Mouse (Mus musculus): ENCODE measurements around the gene Npm3. TPM values are rescaled to one million over a fixed set of nuclear protein-coding genes. Genes with fewer than 3 reads are reported as not detected.

Gene Npm3
- 105 and 126 TPM in 2 replicates for total RNA-seq (2015)
- total RNA-seq (2017): 115 and 121 TPM in 2 replicates

DNA sequence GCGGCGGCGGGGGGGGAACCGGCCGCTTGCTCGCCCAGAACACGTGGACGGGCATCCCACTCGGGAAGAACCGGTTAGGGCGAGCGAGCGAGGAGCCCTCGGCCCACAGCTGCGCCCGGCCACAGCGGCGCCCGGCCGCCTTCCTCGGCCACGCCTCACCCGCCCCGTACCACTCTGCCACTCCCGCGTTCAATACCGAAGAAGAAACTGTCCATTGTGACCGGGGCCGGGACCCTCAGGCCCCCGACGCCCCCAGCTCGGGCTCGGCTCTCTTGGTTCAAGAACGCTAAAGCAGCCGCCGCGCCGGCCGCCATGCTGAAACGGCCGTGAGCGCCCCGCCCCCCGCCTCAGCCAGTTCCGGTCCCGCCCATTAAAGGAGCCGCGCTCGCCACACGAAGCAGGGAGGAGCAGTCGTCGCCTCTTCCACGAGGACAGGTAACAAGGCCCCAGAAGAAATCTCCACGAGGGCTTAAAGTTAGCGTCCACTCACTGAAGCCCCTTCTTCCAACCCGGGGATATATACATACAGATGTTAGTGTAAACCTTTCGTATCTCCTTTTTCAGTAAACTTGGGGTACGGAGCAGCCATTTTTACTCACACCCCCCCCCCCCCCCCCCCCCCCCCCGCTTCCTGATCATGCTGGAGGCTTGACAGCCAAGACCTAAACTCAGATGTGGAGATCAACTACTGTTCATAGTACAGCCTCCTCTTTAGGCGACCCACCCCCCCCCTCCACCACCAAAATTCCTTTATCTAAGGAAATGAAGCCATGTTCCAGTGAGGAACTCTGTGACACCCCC, at the start of gene Npm3:
TSS of gene Npm3 (minus strand) at position 349 of the 801 bp plus-strand sequence.
- peak; percentile 74 for ATAC-seq (replicated peaks; ENCODE audit: poor library complexity)

- no peak for ATAC-seq (replicated peaks; ENCODE audit: poor library complexity)
Observed at GRCm38 (mm10) chr19:45796879-45797278, 47.5 kb upstream of the Npm3 start.

DNA sequence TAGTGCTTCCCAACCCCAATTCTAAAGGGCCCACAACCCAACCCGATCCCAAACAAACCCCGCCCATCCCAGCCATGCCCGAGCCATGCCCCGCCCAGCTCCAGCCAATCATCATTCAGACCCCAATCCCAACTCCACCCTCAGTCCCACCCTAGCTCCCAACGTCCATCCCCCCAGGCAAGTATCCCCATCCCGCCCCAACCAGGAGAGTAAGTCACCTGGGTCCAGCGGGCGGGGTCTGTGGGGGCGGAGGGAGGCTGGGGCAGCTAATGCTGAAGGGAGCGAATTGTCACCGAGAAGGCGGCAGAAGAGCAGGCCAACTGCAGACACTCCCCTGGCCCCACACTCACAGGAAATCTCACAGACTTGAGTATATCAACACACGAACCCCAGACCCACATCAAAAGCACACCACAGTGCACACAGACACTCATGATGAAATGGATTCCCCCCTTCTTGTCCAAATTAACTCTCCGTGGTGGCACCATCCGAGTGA, 46.7 kb upstream of the Npm3 start:
- ATAC-seq (replicated peaks; ENCODE audit: poor library complexity): no peak

- no peak for ATAC-seq (replicated peaks; ENCODE audit: poor library complexity)
Observed at GRCm38 (mm10) chr19:45795406-45795944, 46.1 kb upstream of the Npm3 start.

DNA sequence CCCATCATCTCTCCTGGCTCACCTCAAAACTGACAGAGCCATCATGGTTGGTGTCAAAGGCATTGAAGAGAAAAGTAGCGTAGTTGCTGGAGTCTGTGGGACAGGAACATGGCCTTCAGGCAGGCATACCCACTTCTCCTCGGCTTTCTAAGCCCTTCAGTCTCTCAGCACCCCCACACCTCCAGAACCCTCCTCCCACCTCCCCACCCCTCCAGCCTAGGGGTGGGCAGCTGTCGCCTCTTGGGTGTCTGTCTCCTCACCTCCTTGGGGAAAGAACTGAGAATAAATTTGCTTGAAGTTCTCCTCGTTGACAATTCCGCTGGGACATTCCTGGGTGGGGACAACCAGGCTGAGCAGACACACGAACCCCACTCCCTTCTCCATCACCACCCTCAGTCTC, 45.3 kb upstream of the Npm3 start:
- ATAC-seq (replicated peaks; ENCODE audit: poor library complexity): no peak

DNA sequence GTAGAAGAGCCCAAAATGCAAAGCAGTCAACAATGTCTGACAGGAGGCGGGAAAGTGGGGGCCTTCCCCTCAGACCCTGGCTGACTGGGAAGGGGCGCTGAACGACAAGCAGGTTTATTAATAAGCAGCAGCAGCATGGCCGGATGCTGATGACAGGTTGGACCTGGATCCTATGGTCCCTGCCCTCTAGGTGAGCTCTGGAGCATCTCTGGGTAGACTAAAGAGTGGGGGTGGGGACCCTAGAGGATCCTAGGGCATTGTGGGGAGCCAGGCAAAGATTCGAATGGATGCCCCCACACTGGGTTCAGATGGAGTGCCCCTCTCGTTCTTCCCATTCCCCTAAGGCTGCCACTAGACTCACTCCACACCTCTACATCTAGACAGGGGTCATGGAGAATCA, 43.0 kb upstream of the Npm3 start:
- no peak for ATAC-seq (replicated peaks; ENCODE audit: poor library complexity)

- peak; percentile 98 for ATAC-seq (replicated peaks; ENCODE audit: poor library complexity)
Observed at GRCm38 (mm10) chr19:45789888-45790874, 40.8 kb upstream of the Npm3 start.

DNA sequence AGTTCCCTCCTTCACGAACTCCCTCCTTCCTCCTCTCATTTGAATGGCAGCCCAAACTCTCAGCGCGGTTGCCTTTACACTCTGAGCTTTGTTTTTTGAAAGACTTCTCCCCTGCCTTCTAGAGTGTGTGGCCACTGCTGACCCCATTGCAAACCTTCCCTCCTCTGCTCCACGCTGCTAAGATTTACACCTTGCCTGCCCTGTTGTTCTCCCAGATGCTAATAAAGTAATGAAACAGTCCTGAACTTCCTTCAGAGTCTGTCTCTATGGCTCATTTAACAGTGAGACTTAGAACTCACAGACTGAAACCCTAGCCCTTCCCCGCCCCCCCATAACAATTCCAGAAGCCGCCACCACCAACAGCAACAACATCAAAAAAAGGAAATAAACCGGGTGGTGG, 40.0 kb upstream of the Npm3 start:
- no peak for ATAC-seq (replicated peaks; ENCODE audit: poor library complexity)

GRCm38 (mm10) chr19:45788337-45788736, 38.9 kb upstream of the Npm3 start:
- no peak for ATAC-seq (replicated peaks; ENCODE audit: poor library complexity)

DNA sequence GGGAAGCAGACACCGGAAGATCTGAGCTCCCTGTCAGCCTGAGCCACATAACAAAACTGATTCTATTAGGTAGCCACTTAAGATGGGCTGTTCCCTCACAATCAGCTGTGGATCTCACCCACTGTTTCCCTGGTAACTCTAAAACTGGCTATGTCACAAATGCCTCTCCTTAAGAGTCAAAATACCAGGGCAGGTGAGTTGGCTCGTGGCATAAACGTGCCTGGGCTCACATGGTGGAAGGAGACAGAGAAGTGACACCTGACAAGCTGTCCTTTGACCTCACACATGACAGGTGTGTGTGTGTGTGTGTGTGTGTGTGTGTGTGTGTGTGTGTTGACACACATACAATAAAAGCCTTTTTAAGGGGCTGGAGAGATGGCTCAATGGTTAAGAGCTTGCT, 38.1 kb upstream of the Npm3 start:
- no peak for ATAC-seq (replicated peaks; ENCODE audit: poor library complexity)

DNA sequence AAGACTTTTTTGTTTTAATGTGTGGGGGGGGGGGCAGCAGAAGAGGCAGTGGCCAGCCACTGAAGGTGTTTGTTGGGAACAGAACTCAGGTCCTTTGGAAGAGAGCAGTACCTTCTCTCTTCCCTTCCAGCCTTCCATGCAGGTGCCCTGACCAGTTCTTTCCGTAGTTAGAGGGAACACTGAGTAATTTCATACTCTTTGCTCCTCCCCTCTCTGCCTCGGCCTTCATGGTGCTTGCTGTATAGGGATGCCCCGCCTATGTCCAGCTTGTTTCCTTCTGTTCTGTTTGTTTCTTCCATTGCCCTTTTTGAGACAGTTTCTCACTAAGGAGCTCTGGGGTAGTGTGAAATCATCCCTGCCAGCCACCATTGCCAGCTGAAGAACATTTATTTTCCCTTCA, 36.1 kb upstream of the Npm3 start:
- ATAC-seq (replicated peaks; ENCODE audit: poor library complexity): no peak

DNA sequence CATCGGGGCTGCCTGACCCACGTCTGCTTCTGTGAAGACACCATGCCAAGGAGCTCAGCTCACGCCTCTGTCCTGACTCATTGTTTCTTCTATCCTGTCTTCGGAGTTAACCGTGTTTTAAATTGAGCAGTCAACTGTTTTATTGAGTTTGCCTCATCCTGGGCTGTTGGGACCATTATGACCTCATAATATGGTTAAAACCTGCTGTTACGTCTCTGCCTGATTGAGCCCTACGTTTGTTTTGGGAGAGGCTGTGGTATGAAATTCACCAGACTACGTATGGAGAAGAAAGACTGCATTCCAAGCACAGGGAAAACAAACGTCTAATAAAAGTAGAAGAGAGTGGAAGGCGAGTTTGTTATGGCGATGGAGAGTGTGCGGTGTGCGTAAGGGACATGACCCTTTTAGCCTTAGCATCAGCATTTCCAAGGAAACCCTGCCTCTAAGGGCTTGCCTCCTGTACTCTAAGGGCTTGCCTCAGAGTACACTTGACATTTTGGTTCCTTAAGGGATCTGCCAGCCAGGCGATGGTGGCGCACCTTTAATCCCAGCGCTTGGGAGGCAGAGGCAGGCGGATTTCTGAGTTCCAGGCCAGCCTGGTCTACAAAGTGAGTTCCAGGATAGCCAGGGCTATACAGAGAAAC, 34.7 kb upstream of the Npm3 start:
- no peak for ATAC-seq (replicated peaks; ENCODE audit: poor library complexity)

- peak; percentile 95 for ATAC-seq (replicated peaks; ENCODE audit: poor library complexity)
Observed at GRCm38 (mm10) chr19:45783181-45783932, 34.0 kb upstream of the Npm3 start, which contains the start of gene Mgea5. Gene Mgea5, minus strand, starts transcription at chr19:45783837.

DNA sequence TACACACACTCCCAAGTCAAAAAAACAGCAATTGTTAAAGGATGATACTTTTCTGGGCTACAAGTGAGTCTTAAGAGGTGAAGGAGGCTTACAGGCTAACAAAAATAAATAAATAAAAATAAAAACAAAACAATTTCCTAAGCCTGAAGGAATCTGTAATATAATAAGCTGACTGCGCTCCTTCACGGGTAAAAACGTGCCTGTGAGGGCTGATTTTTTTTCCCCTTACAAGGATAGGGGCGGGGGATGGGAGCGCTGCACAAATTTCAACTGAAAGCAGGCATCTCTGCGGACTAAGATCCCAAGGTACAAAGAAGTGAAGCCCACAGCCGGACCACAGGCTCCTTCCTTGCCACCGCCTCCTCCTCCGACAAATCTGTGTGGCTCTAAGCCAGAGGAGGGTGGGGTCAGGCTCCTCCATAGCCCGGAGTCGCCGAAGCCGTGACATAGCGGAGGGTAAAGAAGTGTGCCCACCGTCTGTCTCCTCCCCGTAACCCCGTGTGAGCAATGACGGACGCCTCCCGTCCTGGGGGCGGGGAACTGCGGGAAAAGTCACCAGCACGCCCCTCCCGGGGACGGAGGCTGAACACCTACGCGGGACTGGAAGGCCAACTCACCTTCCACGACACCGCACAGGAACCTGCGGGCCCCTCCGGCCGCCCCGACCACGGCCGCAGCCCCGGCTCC, 33.1 kb upstream of the Npm3 start:
- ATAC-seq (replicated peaks; ENCODE audit: poor library complexity): peak; percentile 50

- ATAC-seq (replicated peaks; ENCODE audit: poor library complexity): no peak
Observed at GRCm38 (mm10) chr19:45781676-45782075, 32.3 kb upstream of the Npm3 start.

- no peak for ATAC-seq (replicated peaks; ENCODE audit: poor library complexity)
Observed at GRCm38 (mm10) chr19:45780350-45780915, 31.0 kb upstream of the Npm3 start.

GRCm38 (mm10) chr19:45775486-45775885, 26.1 kb upstream of the Npm3 start:
- ATAC-seq (replicated peaks; ENCODE audit: poor library complexity): no peak

DNA sequence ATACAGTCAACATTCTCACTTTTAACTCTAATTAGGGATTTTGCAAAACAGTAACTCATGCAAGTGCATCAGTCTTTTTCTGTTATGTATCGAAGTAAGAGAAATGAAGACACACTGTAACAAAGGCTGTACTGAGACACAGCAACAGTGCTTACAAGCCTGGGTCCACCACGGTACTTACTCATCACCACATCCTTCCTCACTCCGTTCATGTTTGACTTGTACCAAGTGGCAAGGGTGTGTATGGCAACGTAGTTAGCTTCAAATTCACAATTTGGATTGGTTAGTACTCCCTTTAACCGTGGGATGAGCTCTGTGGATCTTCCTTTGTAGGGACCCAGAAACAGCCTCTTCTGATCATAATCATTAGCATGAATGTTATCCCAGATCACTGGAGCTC, 22.1 kb upstream of the Npm3 start:
- ATAC-seq (replicated peaks; ENCODE audit: poor library complexity): no peak

DNA sequence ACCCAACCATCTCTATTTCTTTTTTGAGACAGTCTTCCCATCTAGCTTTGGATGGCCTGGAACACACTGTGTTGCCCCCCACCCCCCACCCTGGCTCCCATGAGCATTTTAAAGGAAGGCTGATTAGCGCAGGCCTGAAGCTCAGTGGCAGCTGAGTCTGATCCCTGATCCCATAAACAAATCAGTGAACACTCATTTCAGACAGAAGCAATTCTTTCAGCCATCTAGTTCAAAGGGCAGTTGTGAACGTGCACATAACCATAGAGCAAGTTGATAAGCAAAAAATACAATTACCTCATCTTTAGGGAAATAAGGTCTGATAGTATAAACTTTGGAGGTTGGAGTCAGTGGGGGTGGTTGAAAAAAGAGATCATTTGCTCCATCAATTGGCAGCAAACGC, 11.4 kb upstream of the Npm3 start:
- no peak for ATAC-seq (replicated peaks; ENCODE audit: poor library complexity)
